19 mouse cellular contexts compared by ENCODE assay signal in the genomic region with DNA sequence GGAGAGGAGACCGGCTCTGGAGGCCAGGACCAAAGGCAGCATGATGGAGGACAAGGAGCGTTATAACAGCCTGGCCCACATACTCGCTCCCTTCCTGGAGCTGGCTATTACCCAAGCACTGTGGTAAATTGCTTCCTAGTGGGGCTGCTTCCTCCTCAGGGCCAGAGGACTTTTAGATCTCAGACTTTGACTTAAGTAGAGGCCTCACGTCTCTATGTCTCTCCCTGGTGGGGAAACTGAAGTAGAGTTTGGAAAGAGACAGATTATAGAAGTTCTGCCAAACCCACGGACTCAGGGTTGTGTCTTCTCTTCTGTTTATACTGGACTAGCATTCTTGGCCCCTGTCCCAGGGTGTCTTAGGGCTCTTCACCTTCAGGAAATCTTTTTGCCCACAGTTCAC. TPM values are rescaled to one million over a fixed set of nuclear protein-coding genes. Genes with fewer than 3 reads are reported as not detected.
DNase-seq lines count a peak whose midpoint lies in the region; ATAC-seq and TF ChIP-seq lines count a peak whose summit lies in the region.
"Had no signal": no experiment of that assay in that cellular context is flagged by ENCODE, and none has a peak within 500 bp of the region (broad histone marks: within the 10 kb centered on the region; RNA-seq: fewer than 3 reads in every experiment).

No protein-coding gene starts in this region.

- H3K4me2 ChIP-seq in midbrain, postnatal 0 days (ENCODE audit: low read depth, low read length, poor library complexity, severe bottlenecking): no peak overlapping the region
- H3K4me2 ChIP-seq in midbrain, embryonic 15.5 days: no peak overlapping the region
- no peak overlapping the region for H3K4me2 ChIP-seq in stomach, embryonic 14.5 days (replicated peaks; ENCODE audit: low read depth, low read length)
- H3K4me2 ChIP-seq: kidney, embryonic 15.5 days; midbrain, embryonic 12.5 days had no signal

- TF ChIP-seq CTCF in midbrain, postnatal 0 days (IDR thresholded peaks at IDR 0.05): peak; percentile 38; the same call in 1 of the 2 replicates

- no peak for ATAC-seq in midbrain, postnatal 0 days (ENCODE audit: low FRiP score)
- ATAC-seq in midbrain, embryonic 15.5 days (replicated peaks): no peak
- ATAC-seq in stomach, embryonic 14.5 days (ENCODE audit: insufficient number of reproducible peaks, insufficient read depth, low FRiP score, low read depth): peak; percentile 24; the same call in 1 of the 2 replicates

- H3K9me3 ChIP-seq in midbrain, postnatal 0 days (ENCODE audit: low read length): no peaks in the 10 kb centered on the region
- H3K9me3 ChIP-seq in midbrain, embryonic 15.5 days: no peaks in the 10 kb centered on the region
- no peaks in the 10 kb centered on the region for H3K9me3 ChIP-seq in stomach, embryonic 14.5 days (ENCODE audit: control insufficient read depth, low read depth, low read length)
- H3K9me3 ChIP-seq: forebrain, embryonic 10.5 days; kidney, embryonic 15.5 days; midbrain, embryonic 12.5 days had no signal

- DNase-seq in adrenal gland, adult (ENCODE audit: inconsistent age in 2 of 2, low spot score in 1 of 2): peak; percentile 12 to 63
- DNase-seq in adrenal gland, adult 18-20 months (ENCODE audit: low spot score in 2 of 2): no peak
- peak; percentile 23 for DNase-seq in layer of hippocampus, adult 11-12 months (ENCODE audit: low spot score)
- no peak for DNase-seq in layer of hippocampus, postnatal 25 days (ENCODE audit: extremely low spot score in 1 of 2, low spot score in 1 of 2)
- DNase-seq in midbrain, postnatal 0 days (ENCODE audit: low spot score): peak; percentile 7
- DNase-seq in cerebellum, adult 9-11 months: no peak
- DNase-seq: adrenal gland, postnatal 10 days; embryo, embryonic 11 days; gastrocnemius, postnatal 14 days; heart, postnatal 36 days had no signal

- H3K27ac ChIP-seq in midbrain, postnatal 0 days (ENCODE audit: low read depth, low read length): no peak overlapping the region
- H3K27ac ChIP-seq in midbrain, embryonic 15.5 days: no peak overlapping the region
- no peak overlapping the region for H3K27ac ChIP-seq in stomach, embryonic 14.5 days (ENCODE audit: low read length)
- H3K27ac ChIP-seq: forebrain, embryonic 10.5 days; kidney, embryonic 15.5 days; midbrain, embryonic 12.5 days had no signal

- no peak overlapping the region for H3K4me3 ChIP-seq in midbrain, postnatal 0 days (ENCODE audit: low read depth, low read length)
- no peak overlapping the region for H3K4me3 ChIP-seq in midbrain, embryonic 15.5 days
- no peak overlapping the region for H3K4me3 ChIP-seq in stomach, embryonic 14.5 days (ENCODE audit: low read depth, low read length)
- H3K4me3 ChIP-seq: forebrain, embryonic 10.5 days; kidney, embryonic 15.5 days; midbrain, embryonic 12.5 days had no signal

- no peaks in the 10 kb centered on the region for H3K36me3 ChIP-seq in midbrain, postnatal 0 days (ENCODE audit: insufficient read depth, low read length)
- no peaks in the 10 kb centered on the region for H3K36me3 ChIP-seq in midbrain, embryonic 15.5 days (replicated peaks)
- no peaks in the 10 kb centered on the region for H3K36me3 ChIP-seq in stomach, embryonic 14.5 days (ENCODE audit: control insufficient read depth, insufficient read depth, low read length)
- H3K36me3 ChIP-seq: forebrain, embryonic 10.5 days; kidney, embryonic 15.5 days; midbrain, embryonic 12.5 days had no signal

- no peaks in the 10 kb centered on the region for H3K27me3 ChIP-seq in midbrain, postnatal 0 days (ENCODE audit: insufficient read depth, low read length)
- H3K27me3 ChIP-seq in midbrain, embryonic 15.5 days (replicated peaks): no peaks in the 10 kb centered on the region
- H3K27me3 ChIP-seq in stomach, embryonic 14.5 days (ENCODE audit: control insufficient read depth, insufficient read depth, low read length): no peaks in the 10 kb centered on the region
- H3K27me3 ChIP-seq: kidney, embryonic 15.5 days; midbrain, embryonic 12.5 days had no signal

- 69% methylated on average over 5 of the region's 5 CpGs for WGBS in midbrain, postnatal 0 days
- 59% methylated on average over 5 of the region's 5 CpGs for WGBS in midbrain, embryonic 15.5 days
- 50% methylated on average over 5 of the region's 5 CpGs for WGBS in stomach, embryonic 14.5 days

- no peaks in the 10 kb centered on the region for H3K4me1 ChIP-seq in midbrain, postnatal 0 days (ENCODE audit: insufficient read depth, low read length)
- H3K4me1 ChIP-seq in midbrain, embryonic 15.5 days: no peaks in the 10 kb centered on the region
- H3K4me1 ChIP-seq in stomach, embryonic 14.5 days (ENCODE audit: control insufficient read depth, insufficient read depth, low read length): peaks cover 7% of the 10 kb centered on the region; the same call in 1 of the 2 replicates
- H3K4me1 ChIP-seq: kidney, embryonic 15.5 days; midbrain, embryonic 12.5 days had no signal

- no peak overlapping the region for H3K9ac ChIP-seq in midbrain, postnatal 0 days (replicated peaks; ENCODE audit: low read length, poor library complexity, severe bottlenecking)
- no peak overlapping the region for H3K9ac ChIP-seq in midbrain, embryonic 15.5 days
- H3K9ac ChIP-seq in stomach, embryonic 14.5 days (replicated peaks; ENCODE audit: low read depth, low read length): no peak overlapping the region
- H3K9ac ChIP-seq: kidney, embryonic 15.5 days; midbrain, embryonic 12.5 days had no signal

RNA-seq across cellular contexts. Expression of gene Agxt, which starts 9.8 kb away (rescaled TPM):
- not detected for total RNA-seq in adrenal gland, adult 18-20 months (2021)
- not detected for total RNA-seq in layer of hippocampus, postnatal 25 days (2021)
- not detected in 2 replicates for total RNA-seq in midbrain, postnatal 0 days (2014; rRNA removed)
- polyA plus RNA-seq in midbrain, postnatal 0 days (2015; fragmentation: Nextera tagmentation; extraction: Ambion mirVana): not detected in 2 replicates
- not detected in 2 replicates for polyA plus RNA-seq in midbrain, embryonic 15.5 days (2015; fragmentation: Nextera tagmentation; extraction: Ambion mirVana)
- polyA plus RNA-seq in stomach, embryonic 14.5 days (2014; fragmentation: Nextera tagmentation; extraction: Ambion mirVana): not detected in 2 replicates
- total RNA-seq: gastrocnemius, postnatal 14 days; heart, postnatal 36 days; left cerebral cortex, postnatal 36 days; MEL had no signal
- polyA plus RNA-seq: forebrain, embryonic 10.5 days; midbrain, embryonic 12.5 days; neural tube, embryonic 14.5 days; testis, adult 2 months had no signal

RNA-seq across cellular contexts. Expression of gene Kif1a, which starts 23.5 kb away (rescaled TPM):
- 10 to 100 TPM; 37.9 to 38.1 TPM for total RNA-seq in adrenal gland, adult 18-20 months (2021)
- 100 to 1,000 TPM; 592 to 639 TPM for total RNA-seq in layer of hippocampus, postnatal 25 days (2021)
- total RNA-seq in midbrain, postnatal 0 days (2014; rRNA removed): 677 and 686 TPM in 2 replicates
- 690 and 716 TPM in 2 replicates for polyA plus RNA-seq in midbrain, postnatal 0 days (2015; fragmentation: Nextera tagmentation; extraction: Ambion mirVana)
- 498 and 502 TPM in 2 replicates for polyA plus RNA-seq in midbrain, embryonic 15.5 days (2015; fragmentation: Nextera tagmentation; extraction: Ambion mirVana)
- polyA plus RNA-seq in stomach, embryonic 14.5 days (2014; fragmentation: Nextera tagmentation; extraction: Ambion mirVana): 18.7 and 23.2 TPM in 2 replicates
- total RNA-seq: MEL had no signal

RNA-seq across cellular contexts. Expression of gene 2310007B03Rik, which starts 35.5 kb away (rescaled TPM):
- total RNA-seq in adrenal gland, adult 18-20 months (2021): not detected
- total RNA-seq in layer of hippocampus, postnatal 25 days (2021): not detected
- 0.88 TPM in 1 of 2 replicates, not detected in the other for total RNA-seq in midbrain, postnatal 0 days (2014; rRNA removed)
- 0.07 and 0.10 TPM in 2 replicates for polyA plus RNA-seq in midbrain, postnatal 0 days (2015; fragmentation: Nextera tagmentation; extraction: Ambion mirVana)
- polyA plus RNA-seq in midbrain, embryonic 15.5 days (2015; fragmentation: Nextera tagmentation; extraction: Ambion mirVana): 0.14 and 0.32 TPM in 2 replicates
- polyA plus RNA-seq in stomach, embryonic 14.5 days (2014; fragmentation: Nextera tagmentation; extraction: Ambion mirVana): 2.6 TPM in 2 replicates
- total RNA-seq: adrenal gland, postnatal 10 days; gastrocnemius, postnatal 14 days; heart, postnatal 36 days; left cerebral cortex, postnatal 36 days; MEL had no signal
- polyA plus RNA-seq: neural tube, embryonic 14.5 days; testis, adult 2 months had no signal

RNA-seq across cellular contexts. Expression of gene Crocc2, which starts 43.3 kb away (rescaled TPM):
- under 1 TPM in 1 of 2 experiments, not detected in 1; 0.03 TPM for total RNA-seq in adrenal gland, adult 18-20 months (2021)
- under 1 TPM; 0.17 to 0.35 TPM for total RNA-seq in layer of hippocampus, postnatal 25 days (2021)
- 1.2 and 1.4 TPM in 2 replicates for total RNA-seq in midbrain, postnatal 0 days (2014; rRNA removed)
- polyA plus RNA-seq in midbrain, postnatal 0 days (2015; fragmentation: Nextera tagmentation; extraction: Ambion mirVana): 0.54 and 0.84 TPM in 2 replicates
- polyA plus RNA-seq in midbrain, embryonic 15.5 days (2015; fragmentation: Nextera tagmentation; extraction: Ambion mirVana): 0.52 and 0.54 TPM in 2 replicates
- 0.10 and 0.23 TPM in 2 replicates for polyA plus RNA-seq in stomach, embryonic 14.5 days (2014; fragmentation: Nextera tagmentation; extraction: Ambion mirVana)
- total RNA-seq: gastrocnemius, postnatal 14 days; heart, postnatal 36 days; MEL had no signal

Comparison
In these comparisons a context has a peak if more than half of its experiments do, and no peak if none do; other contexts are left out.
1. DNase-seq: peak in adrenal gland, adult (2 of 2), layer of hippocampus, adult 11-12 months (single experiment) and midbrain, postnatal 0 days (single experiment); none in adrenal gland, adult 18-20 months (0 of 2), layer of hippocampus, postnatal 25 days (0 of 2) and cerebellum, adult 9-11 months (single experiment).
2. RNA of gene Kif1a, which starts 23.5 kb away (total RNA-seq): 677 to 686 TPM in midbrain, postnatal 0 days and 592 to 639 TPM in layer of hippocampus, postnatal 25 days; 37.9 to 38.1 TPM in adrenal gland, adult 18-20 months; every median in the first group is over 10 times any median in the second.